Mouse (Mus musculus): ENCODE results near the gene Prkch.

- no peak for TF ChIP-seq CTCF (IDR thresholded peaks at IDR 0.05; ENCODE audit: control insufficient read depth, insufficient read depth, insufficient read length)
- no peak for TF ChIP-seq MYOG (IDR thresholded peaks at IDR 0.05; ENCODE audit: control insufficient read depth, extremely low read depth, insufficient read length)
Observed at GRCm38 (mm10) chr12:73539151-73539550, 45.4 kb upstream of the Prkch start.
